Mouse (Mus musculus) frontal cortex, adult (tissue): ENCODE measurements at regions not wholly inside any gene's neighbourhood (a gene's known extent, or its start where the extent isn't known, plus 50 kb on each side); places are given as distances from the start of the nearest gene placed in this dataset.

ENCODE experiments used
- ATAC-seq: cut with Nextera tagmentation; 2 replicates; pipeline ENCODE4 v1.9.2; 2017; ENCODE audit warnings: mild to moderate bottlenecking, moderate library complexity, mixed read lengths; ENCODE audit not compliant: low TSS enrichment

DNA sequence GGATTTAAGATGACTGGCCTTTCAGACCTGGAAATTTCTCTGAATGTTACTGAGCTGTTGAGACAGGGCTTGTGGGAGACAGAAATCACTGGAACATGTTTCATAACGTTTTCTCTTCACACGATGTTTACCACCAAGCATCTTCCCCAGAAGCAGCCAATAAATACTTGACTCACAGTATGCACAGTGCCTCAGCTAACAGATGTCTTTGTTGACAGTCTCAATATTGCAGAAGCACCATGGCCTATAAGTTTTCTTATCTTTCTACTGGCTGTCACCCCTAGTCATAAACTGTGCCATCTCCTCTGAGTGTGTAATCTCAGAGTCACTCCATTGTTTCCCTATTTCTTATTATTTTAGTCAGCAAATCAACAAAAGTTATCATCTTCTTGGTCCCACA, 187.9 kb upstream of the Gm38303 start:
- no peak for ATAC-seq

DNA sequence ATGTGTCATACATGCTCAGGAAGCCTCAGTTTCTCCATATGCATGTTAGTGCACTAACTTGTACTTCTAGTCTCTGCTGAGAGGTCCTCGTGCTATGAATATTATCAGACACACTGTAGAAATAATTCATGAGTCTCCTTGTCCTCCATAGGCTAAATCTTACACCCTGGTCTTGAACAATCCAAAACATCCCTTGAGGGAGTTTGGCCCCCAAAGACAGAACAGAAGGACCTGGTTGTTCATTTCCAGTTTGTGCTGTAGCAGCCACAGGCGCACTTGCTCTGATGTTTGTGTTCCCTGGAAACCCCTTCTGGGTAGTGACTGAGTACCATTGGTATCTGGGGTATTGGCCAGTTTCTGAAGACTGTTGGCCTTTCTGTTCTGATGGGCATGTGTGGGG, 176.7 kb upstream of the Gm38303 start:
- ATAC-seq, result no peak

DNA sequence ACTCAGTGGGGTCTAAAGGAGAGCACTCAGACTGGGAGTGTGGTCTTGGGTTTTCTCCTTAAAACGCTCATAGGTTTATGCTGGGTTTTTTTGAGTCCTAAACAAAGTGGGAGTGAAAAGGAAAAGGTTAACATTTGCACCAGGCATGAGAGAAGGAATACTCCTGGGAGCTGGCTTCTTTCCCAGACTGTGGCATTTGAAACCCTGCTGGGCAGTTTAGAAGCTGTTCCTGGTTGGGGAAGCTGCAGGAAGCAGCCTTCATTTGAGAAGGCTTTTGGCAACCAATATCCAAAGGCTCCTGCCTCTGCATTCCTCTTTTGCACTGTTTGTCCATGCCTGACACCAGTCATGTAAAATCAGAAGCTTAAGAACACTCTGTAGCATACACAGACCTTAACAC, 175.9 kb upstream of the Gm38303 start:
- peak; percentile 93 for ATAC-seq
